Mouse (Mus musculus): ENCODE measurements around the gene Bckdhb.
"Not testable (repeated sequence)": the region's sequence is repeated elsewhere in the genome, so short reads cannot be mapped to it uniquely, and the experiment has no call there.

Gene Bckdhb

GRCm38 (mm10) chr9:83924878-83925687, at the start of gene Bckdhb:
Gene Bckdhb, plus strand, starts transcription at chr9:83925145.
- DNase-seq: peak; percentile 99

- peak; percentile 13 to 15 for DNase-seq
These were observed 42.8 kb upstream of the Bckdhb start for GRCm38 (mm10) chr9:83882191-83882590.

- DNase-seq: no peak
These were observed 38.8 kb upstream of the Bckdhb start for GRCm38 (mm10) chr9:83886149-83886548.

- no peak for DNase-seq
These were observed 36.7 kb upstream of the Bckdhb start for GRCm38 (mm10) chr9:83888214-83888613.

GRCm38 (mm10) chr9:83893073-83893472, 31.9 kb upstream of the Bckdhb start:
- DNase-seq: no peak

- DNase-seq: no peak
These were observed 31.1 kb upstream of the Bckdhb start for GRCm38 (mm10) chr9:83893767-83894330.

GRCm38 (mm10) chr9:83902086-83902485, 22.9 kb upstream of the Bckdhb start:
- DNase-seq: no peak

GRCm38 (mm10) chr9:83905820-83906219, 19.1 kb upstream of the Bckdhb start:
- DNase-seq: peak in 1 of 2 experiments; percentile 7

- DNase-seq: no peak
These were observed 17.9 kb upstream of the Bckdhb start for GRCm38 (mm10) chr9:83907017-83907416.

- no peak for DNase-seq
These were observed 15.1 kb upstream of the Bckdhb start for GRCm38 (mm10) chr9:83909836-83910235.

GRCm38 (mm10) chr9:83910926-83911325, 14.0 kb upstream of the Bckdhb start:
- no peak for DNase-seq

- DNase-seq: no peak
These were observed 2.9 kb upstream of the Bckdhb start for GRCm38 (mm10) chr9:83922076-83922475.

GRCm38 (mm10) chr9:83924356-83924755, 589 bp upstream of the Bckdhb start:
- DNase-seq: peak; percentile 9 to 19

GRCm38 (mm10) chr9:83925688-83926041, 720 bp downstream of the Bckdhb start:
- DNase-seq: peak; percentile 58 to 59

GRCm38 (mm10) chr9:83926302-83926701, 1.4 kb downstream of the Bckdhb start:
- DNase-seq: no peak

- DNase-seq: not testable (repeated sequence)
These were observed 14.6 kb downstream of the Bckdhb start for GRCm38 (mm10) chr9:83939501-83939900.

- no peak for DNase-seq
These were observed 15.1 kb downstream of the Bckdhb start for GRCm38 (mm10) chr9:83940016-83940415.

- DNase-seq: no peak
These were observed 15.8 kb downstream of the Bckdhb start for GRCm38 (mm10) chr9:83940537-83941363.

GRCm38 (mm10) chr9:83951336-83951735, 26.4 kb downstream of the Bckdhb start:
- DNase-seq: no peak

- peak; percentile 87 to 88 for DNase-seq
These were observed 31.8 kb downstream of the Bckdhb start for GRCm38 (mm10) chr9:83956632-83957314.

- peak; percentile 85 to 88 for DNase-seq
These were observed 37.4 kb downstream of the Bckdhb start for GRCm38 (mm10) chr9:83962098-83963086.

GRCm38 (mm10) chr9:83963296-83963695, 38.4 kb downstream of the Bckdhb start:
- DNase-seq: no peak

Measured in cerebellum, postnatal 14 days (tissue).